Mouse (Mus musculus): Measurements from ENCODE around the gene Sept11.

The Sept11 gene

DNA sequence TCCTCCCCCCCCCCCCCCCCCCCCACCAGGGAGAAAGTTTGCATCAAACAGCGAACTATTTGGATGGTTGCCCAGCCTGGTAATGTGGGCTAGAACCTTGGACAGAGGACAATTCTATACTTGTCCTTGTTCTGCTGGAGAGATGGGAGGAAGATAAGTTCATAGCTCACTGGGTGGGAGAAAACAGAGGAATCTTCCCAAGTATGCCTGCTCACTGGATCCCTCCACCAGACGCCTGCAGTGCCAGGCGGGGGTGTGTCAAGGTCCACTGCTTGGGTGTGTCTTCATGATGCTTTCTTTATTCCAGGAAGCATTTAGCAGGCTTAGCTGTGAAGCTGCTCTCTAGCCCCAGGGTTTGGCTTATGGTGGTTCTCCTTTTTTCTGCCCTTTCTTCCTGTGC lies 34.5 kb downstream of the Sept11 start:
- no peak for DNase-seq (ENCODE audit: low spot score)

DNA sequence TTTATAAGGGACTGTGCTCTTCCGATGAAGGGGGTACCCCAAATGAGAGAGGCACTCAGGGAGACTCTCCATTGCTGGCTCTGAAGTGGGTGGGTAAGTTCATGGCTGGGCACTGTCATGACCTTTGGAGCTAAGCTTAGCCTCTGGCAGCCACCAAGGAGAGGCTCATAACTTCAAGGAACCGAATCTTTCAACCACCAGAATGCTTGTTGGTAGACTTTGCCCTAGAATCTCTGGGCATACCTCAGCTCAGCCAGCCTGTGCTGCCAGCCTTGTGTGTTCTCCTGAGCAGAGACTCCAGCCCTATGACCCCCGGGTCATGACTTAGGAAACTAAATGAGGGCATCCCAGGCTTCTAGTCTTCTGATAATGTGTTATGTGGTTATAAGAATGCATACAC lies 35.5 kb downstream of the Sept11 start:
- DNase-seq (ENCODE audit: low spot score) = no peak

DNA sequence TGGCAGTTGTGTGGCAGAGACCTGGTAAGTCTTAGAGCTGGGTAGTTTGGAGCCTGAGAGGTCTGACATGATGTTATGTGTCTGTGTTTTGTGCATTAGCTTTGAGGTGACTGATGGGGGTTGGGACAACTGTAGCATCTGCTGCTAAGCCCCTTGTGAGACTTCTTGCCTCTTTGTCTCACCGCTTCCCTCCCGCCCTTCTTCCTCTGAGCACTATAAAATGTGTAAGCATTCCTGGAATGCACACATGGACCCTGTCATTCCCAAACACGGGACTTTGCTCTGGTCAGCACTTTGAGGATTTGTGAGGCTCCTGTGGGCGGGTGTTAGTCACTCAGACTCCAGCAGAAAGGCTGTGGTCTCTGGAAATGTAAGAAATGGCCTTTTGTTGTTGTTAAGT lies 36.7 kb downstream of the Sept11 start:
- no peak for DNase-seq (ENCODE audit: low spot score)

DNA sequence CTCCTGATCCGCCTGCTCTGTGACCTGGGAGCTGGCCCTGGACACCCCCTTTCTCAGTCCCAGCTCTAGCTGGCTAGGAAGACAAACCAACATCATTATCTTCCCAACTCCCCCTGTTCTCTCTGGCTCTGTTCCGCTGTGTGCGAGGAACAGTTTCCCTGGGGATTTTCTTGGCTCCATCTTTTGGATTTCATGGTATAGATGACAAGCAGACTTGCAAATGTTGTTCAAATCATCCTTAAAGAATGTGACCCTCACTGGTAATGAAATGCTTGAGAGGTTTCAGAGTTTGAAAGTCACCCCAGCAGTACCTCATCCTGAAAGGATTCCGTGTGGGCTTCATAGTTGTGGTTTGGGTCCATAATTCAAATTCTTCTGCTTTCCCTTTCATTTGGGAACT lies 38.2 kb downstream of the Sept11 start:
- DNase-seq (ENCODE audit: low spot score) = no peak

DNA sequence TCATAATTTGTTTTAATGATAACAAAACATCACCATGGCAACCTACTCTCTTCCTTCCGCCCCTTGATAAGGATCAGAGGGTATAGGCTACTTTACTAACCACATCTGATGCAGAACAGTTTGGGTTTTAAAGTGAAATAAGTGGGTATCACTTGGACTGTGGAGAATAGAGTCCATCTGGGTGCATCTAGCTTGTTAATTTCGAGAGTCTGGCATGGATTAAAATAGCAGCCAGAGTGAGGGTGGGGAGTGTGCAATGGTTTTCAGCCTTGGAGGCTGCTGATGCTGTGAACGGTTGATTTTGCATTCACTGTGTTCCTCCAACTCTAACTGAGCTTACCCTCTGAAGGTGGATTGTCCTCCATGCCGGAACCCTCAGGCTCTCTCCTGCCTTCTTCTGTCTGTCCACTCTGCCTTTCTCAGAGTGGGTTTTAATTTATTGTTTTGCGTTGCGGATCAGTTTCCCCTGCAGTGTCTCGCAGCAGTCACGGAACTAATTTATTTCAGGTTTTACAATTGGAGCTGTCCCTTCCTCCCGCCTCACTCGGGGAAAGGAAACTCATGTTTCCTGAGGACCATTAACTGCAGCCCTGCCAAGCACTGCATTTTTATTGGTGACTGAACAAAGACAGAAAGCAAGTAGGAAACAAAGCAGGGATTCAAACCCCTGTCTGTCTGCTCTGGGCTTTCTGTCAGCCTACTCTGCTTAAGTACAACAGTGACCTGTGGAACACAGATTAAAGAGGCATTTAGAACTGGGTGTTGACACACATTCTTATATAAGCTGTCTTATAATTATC lies 40.4 kb downstream of the Sept11 start:
- peak; percentile 50 for DNase-seq (ENCODE audit: low spot score)

DNA sequence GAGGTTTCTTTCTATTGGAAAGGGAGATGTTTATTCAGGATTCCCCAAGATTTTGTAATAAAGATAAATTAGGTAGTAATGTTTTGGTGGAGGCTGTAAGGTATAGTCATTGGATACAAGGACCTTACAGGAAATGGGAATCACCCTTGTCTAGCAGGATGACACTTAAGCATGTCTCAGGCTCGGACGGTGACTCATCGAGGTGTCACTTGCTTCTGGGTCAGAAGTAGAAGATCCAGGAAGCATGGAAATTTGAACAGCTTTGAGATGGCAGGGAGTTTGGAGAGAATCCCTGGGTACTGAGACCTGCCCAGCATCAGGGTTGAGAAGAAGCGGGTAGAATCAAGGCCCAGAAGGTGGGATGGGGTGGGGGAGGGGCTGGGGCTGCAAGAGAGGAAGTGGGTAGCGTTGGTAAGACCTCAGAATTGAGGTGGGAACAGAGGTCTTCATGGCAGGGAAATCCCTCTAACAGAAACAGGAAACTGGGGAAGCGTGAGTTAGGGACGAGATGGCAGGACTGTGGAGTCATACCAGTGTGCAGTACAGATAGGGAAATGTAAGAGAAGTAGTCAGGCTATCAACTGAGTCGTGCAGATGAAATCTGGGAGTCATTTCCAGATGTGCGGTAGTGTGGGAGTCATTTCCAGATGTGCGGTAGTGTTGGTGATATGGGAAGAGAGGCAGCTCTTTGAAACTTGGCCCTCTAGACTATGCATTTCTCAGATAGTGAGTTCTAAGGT lies 42.3 kb downstream of the Sept11 start:
- DNase-seq (ENCODE audit: low spot score) = no peak

DNA sequence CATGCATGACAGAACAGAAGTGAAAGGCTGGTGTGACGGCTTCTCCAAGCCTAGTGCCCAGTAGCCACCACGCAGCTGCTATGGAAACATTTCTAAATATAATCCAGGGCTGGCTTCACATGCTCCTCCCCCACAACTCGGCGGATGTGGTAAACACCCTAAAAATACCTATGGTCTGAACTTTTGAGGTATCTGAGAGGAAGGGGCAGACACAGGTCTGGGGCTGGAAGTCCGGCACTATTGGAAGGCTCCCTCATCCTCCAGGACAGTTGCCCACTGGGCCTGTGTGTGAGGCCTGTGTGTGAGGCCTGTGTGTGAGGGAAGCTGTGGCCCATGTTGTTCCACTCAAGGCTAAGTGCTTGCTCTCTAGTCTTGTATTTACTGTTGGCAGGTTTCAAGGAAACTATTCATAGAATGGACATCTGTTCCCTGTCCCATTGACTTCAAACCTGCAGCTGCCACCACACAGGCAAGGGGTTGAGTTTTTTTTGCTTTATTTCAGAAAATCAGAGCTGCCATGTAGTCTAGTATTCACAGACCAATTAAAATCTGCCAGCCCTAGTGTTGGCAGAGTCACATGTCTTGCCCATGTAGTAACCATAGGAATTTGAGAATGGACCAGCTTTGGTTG lies 43.8 kb downstream of the Sept11 start:
- peak; percentile 49 for DNase-seq (ENCODE audit: low spot score)

DNA sequence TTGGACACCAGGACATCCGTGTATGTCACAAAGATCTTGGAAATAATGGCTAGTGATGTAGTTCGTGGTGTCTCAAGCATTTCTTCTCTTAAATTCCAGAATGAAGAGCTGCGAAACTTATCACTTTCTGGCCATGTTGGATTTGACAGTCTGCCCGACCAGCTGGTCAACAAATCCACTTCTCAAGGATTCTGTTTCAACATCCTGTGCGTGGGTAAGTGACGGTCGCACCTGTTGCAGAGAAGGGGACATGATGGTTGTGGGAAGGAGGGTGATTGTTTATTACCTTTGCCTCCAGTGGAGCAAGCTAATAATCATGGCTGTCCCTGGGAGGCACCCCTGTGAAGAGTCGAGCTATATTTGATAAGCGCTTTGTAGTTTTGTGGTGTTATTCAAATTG lies 46.1 kb downstream of the Sept11 start:
- DNase-seq (ENCODE audit: low spot score) = no peak

DNA sequence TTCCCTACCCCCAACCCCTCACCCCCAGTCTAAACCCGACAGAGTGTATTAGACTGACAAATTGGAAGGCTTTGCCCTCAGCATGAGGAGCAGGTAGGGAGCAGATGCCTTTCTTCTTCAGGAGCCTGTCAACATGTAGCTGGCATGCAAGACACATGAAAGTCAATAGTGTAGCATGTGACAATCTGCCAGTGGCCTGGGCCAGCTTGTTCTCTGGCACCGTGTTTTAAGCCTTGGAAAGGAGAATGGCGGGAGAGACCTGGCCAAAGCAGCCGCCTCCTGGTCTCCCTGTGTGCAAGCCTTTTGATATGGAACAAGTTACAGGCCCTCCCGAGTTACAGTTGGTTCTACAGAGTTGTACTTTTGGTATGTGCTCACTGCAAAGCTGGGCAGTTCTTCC lies 47.5 kb downstream of the Sept11 start:
- no peak for DNase-seq (ENCODE audit: low spot score)

DNA sequence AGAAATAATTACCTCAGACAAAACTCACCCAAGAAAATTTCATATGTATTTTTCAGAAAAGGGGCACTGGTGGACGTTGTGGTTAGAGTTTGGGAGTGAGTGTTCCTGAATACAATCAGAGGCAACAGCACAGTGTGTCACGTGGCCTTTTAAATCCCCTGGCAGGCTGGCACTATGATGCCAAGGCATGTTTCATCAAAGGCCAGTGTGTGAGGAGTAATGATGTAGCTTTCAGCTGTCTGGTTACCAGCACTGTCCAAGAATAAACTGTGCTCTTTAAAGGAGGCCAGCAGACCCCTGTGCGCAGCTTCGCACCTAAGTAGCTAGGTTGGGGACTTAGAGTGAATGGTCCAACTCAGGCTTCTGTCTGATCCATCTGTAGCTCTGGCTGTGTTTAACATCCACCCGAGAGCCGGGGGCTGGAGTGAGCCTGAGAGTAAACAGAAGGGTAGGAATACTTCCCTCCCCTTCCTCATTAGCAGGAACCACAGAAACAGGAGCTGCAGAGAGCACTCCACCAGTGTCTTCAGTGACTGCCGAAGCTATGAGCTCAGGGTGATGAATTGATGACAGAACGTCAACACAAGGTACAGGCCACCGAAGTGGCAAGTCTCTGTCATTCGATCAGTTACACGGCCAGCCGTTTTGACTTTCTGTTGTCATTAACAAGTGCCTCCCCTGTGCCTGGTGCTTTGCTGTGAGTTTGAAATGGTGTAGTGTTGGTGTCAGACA lies 50.3 kb downstream of the Sept11 start:
- DNase-seq (ENCODE audit: low spot score) = no peak

DNA sequence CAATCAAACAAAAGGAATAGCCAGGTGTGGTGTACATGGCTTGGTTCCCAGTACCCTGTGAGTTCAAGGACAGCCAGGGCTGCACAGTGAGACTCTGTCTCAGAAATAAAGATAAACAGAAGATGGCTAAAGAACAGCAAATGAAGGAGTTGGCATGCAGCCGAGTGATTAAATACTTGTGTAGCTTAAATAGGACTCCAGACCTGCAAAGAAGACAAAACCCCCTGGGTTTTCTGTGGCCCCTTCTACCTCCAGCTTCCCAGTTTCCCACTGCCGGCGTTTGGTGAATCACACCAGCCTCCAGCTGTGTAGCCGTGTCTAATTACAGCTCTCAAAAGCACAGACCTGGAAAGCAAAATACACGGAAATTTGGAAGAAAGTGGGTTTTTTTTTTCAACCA lies 51.6 kb downstream of the Sept11 start:
- no peak for DNase-seq (ENCODE audit: low spot score)

DNA sequence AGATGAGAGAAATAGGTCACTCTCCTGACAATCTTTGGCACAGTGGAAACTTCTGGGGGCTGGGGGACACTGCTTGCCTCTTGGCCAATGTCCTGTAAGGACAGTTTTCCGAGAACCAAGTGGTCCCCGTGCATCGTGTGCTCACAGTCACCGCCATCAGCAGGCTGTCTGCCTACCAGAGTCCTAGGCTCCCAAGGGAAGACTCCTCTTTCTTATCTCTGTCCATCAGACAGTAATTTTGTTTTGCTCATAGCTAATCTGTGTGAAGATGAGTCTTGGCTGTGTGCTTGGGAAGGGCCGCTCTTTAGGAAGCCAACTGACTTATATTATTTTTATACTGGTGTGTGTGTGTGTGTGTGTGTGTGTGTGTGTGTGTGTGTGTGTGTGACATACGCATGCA lies 52.3 kb downstream of the Sept11 start:
- DNase-seq (ENCODE audit: low spot score) = no peak

DNA sequence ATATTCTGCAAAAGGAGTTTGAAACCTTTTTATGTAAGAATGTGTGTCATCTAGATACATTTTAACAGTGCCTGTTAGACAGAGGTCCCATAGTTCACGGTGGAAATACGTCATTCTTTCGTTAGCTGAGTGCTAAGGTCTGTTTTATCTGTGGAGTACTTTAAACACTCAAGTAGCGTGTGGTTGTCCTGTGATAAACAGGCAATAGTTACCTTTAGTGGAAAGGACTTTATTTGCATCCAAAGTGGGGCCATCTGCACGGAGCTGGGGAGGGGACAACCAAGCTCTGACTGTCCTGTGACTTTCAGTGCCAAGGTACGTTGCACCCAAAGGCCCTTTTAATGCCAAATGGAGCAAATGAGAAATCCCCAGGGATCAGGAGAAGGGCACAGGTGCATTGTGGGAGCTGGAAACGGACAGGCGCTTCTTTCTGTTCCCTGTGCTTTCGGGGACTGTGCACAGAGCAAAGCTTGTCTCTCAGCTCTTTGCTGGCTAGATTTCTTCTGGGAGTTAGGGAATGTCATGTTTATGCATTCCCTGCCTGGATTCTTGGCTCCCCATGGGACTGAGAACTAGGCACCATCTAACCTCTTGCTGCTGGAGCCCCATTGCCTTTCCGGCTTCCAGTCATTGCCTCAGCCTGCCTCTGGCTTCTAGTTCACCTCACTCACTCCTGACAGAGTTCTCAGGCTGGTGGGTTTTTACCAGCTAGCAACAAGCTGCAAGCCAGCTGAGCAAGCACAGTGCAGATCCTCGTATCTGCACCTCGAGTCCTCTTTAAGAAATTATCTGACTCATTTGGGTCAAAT lies 56.9 kb downstream of the Sept11 start:
- DNase-seq (ENCODE audit: low spot score) = no peak

DNA sequence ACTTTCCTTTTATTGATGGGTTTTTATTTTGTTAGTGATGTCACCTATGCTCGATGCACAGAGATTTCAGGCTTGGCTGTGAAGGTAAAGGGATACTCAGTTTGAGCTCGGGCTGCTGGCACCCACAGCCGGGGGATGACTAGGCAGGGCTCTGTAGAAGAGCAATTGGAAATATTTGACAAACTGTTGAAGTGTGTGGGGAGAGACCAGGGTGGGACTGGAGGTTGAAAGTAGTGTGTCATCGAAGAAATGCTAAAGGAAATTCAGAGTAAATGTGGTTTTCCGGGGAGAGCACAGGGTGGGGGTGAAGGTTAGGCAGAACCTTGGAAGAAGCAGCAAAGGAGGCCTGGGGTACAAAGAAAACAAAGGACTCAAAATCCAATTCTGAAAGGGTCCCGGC lies 58.7 kb downstream of the Sept11 start:
- DNase-seq (ENCODE audit: low spot score) = no peak

DNA sequence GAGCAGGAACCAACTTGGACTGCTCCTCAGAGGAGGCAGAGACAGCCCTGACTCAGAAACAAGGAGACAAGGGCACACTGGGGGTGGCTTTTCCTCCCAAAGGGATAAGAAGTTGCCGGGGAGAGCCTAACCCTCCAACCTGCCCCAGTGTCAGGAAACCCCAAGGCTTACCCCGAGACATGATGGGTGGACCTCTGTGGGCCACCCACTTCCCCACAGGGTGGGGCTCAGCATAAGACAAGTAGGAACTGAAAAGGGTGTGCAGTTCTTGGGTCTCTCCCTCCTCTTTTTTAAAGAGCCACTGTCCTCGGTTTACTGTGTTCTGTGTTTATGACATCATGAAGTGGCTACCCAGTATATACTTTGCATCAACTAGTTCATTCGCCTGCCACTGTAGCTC lies 59.2 kb downstream of the Sept11 start:
- no peak for DNase-seq (ENCODE audit: low spot score)

DNA sequence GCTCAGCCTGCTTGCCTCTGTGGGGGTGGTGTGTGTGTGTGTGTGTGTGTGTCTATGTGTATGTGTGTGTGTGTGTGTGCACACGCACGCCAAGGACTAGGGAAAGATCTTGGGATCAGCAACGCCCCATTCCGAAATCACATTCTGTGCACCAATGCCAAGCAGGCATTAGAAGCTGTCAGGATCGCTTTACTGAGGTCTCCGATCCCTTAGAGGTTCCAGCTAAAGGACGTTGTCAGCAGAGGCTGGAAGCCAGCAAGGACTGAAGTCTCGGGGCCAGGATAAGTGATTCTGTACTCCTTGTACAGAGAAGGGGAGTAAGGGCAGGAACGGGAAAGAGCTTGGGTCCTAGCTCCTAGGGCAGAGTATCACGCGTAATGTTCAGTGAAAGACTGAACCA lies 61.2 kb downstream of the Sept11 start:
- no peak for DNase-seq (ENCODE audit: low spot score)

DNA sequence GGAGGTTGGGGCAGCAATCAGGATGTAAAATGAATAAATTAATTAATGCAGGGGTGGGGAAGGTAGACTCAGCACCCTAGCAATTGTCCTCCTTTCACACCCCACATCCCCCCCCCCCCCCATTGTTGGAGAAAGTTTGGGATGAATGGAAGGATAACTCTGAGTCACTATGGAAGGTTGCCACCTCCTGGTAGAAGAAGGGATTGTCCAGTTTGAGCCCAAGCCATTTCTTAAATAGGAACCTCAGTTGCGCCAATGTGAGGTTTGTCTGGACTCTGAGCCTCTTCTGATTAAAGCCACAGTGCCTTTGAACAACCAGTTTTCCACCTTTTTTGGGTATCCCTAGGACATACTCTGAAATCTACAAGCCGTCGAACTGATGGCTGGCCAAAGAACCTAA lies 70.3 kb downstream of the Sept11 start:
- peak; percentile 68 for DNase-seq (ENCODE audit: low spot score)

DNA sequence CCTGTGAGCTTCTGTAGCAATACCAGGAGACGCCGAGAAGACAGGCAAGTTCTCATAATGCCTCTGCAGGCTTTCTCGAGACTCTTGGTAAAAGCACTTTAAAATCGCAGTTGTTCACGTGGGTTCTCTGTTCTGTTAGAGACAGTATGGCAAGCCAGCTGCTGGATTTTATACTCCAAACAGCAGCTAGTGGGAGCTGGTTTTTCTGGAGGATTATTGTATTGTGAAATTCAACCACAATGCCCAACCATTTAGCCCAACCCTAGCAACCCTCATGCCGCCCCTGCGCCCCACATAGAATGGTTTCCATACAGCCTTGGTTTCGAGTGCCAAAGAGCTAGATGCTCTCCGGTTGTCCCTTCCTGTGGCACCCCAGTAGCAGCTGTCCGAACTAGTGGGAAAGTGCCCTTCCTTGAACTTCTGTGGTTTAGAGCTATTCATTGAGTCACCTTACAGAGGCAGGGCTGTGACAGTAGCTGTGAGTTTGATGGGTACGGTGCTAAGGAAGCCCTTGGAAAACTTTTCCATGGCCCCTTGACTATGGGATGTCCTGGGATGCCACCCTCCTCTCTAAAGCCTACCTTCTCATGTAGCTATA lies 74.8 kb downstream of the Sept11 start:
- DNase-seq (ENCODE audit: low spot score) = no peak

DNA sequence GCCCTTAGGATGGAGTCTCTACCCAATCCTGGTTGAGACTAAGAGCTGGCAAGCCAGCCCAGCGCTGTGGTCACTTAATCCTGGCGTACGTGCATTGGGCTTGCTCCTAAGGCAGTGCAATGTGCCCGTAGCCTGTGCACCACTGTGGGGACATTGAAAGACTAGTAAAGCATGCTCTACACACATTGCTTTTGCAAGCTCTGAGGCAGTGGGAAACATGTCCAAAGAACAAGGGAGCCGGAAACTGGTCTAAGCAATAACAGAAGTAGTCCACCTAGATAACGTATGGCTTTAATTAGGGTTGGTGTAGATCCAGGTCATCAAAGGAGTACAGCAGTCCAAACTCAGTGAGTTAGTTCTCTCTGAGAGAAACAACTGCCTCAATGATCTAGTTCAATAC lies 75.4 kb downstream of the Sept11 start:
- no peak for DNase-seq (ENCODE audit: low spot score)

DNA sequence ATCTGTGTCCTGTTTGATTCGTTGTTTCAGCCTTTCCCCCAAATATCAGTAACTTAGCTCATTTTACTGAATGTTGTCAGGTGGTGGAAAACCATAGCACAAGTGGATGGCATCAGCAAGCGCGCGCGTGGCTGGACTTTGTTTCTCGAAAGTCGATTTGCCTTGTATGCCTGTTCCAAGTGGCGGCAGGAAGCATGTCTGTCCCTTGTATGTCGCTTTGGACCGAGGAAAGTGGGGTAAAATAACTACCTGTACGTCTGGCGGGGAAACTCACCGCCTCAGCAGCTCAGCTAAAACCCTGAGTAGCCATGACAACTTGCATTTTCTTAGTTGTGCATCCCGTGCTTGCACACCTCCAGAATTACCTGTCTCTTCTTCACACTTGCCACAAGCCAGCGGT lies 78.2 kb downstream of the Sept11 start:
- DNase-seq (ENCODE audit: low spot score) = no peak

DNA sequence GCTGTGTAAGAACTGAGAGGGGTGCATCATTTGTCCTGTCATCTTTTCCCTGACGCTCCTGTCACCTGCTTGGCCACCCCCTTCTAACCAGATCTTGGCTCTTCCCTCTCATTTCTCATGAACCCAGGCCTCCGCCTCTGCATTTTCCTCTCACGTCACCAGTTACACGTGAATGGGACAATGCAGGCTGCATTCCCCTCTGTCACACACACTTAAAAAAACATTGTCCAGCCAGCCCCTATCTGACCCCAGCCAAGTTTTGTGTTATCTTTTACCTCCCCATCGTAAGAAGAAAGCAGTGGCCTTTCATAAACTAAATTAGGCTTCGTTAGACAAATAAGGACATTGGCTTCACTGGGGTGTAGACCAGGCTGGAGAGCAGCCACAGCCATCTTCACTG lies 79.3 kb downstream of the Sept11 start:
- no peak for DNase-seq (ENCODE audit: low spot score)

Measured in layer of hippocampus, adult 11-12 months (tissue).